ENCODE assay signal across 10 mouse cellular contexts in genomic region chr2:136885579-136885978, GRCm38 (mm10). TPM values are rescaled to one million over a fixed set of nuclear protein-coding genes. Genes with fewer than 3 reads are reported as not detected.
DNase-seq lines count a peak whose midpoint lies in the region; ATAC-seq lines count a peak whose summit lies in the region.
"Had no signal": no experiment of that assay in that cellular context is flagged by ENCODE, and none has a peak within 500 bp of the region (broad histone marks: within the 10 kb centered on the region; RNA-seq: fewer than 3 reads in every experiment).

Gene AL731706.2, minus strand, starts transcription at chr2:136885679.

- no peak for DNase-seq in kidney, postnatal 25 days
- no peak for DNase-seq in embryonic facial prominence, embryonic 11.5 days (ENCODE audit: low spot score)
- no peak for DNase-seq in urinary bladder, adult 18-20 months (ENCODE audit: low spot score in 2 of 2)
- DNase-seq in natural killer cell, adult 2 months (ENCODE audit: low spot score in 2 of 2) = no peak

- WGBS in kidney, embryonic 14.5 days = 93% methylated on average over 2 of the region's 2 CpGs
- WGBS in embryonic facial prominence, embryonic 11.5 days = 90% methylated on average over 2 of the region's 2 CpGs
- 90% methylated on average over 2 of the region's 2 CpGs for WGBS in heart, embryonic 16.5 days
- WGBS in macrophage (ENCODE audit: missing documents) = 89% methylated on average over 2 of the region's 2 CpGs

- no peaks in the 10 kb centered on the region for H3K9me3 ChIP-seq in kidney, embryonic 14.5 days (ENCODE audit: control insufficient read depth, low read length)
- H3K9me3 ChIP-seq in embryonic facial prominence, embryonic 11.5 days (replicated peaks; ENCODE audit: control insufficient read depth, low read length) = no peaks in the 10 kb centered on the region
- no peaks in the 10 kb centered on the region for H3K9me3 ChIP-seq in heart, embryonic 16.5 days (replicated peaks; ENCODE audit: control insufficient read depth, low read length)

- H3K36me3 ChIP-seq in kidney, embryonic 14.5 days (ENCODE audit: control insufficient read depth, insufficient read depth, low read length) = peaks cover 39% of the 10 kb centered on the region
- no peaks in the 10 kb centered on the region for H3K36me3 ChIP-seq in embryonic facial prominence, embryonic 11.5 days (replicated peaks; ENCODE audit: control insufficient read depth, insufficient read depth, low read depth, low read length)
- H3K36me3 ChIP-seq in heart, embryonic 16.5 days (ENCODE audit: control insufficient read depth, insufficient read depth) = peaks cover 27% of the 10 kb centered on the region
- H3K36me3 ChIP-seq in macrophage (ENCODE audit: inconsistent target) = peaks cover 32% of the 10 kb centered on the region

- H3K27ac ChIP-seq in kidney, embryonic 14.5 days (ENCODE audit: low read depth, low read length) = no peak within 1 kb of the TSS
- no peak within 1 kb of the TSS for H3K27ac ChIP-seq in embryonic facial prominence, embryonic 11.5 days (replicated peaks; ENCODE audit: low read depth, low read length)
- H3K27ac ChIP-seq in heart, embryonic 16.5 days (ENCODE audit: low read length) = no peak within 1 kb of the TSS
- H3K27ac ChIP-seq in macrophage = no peak within 1 kb of the TSS

- H3K27me3 ChIP-seq in kidney, embryonic 14.5 days (ENCODE audit: control insufficient read depth, insufficient read depth, low read length) = no peaks in the 10 kb centered on the region
- no peaks in the 10 kb centered on the region for H3K27me3 ChIP-seq in embryonic facial prominence, embryonic 11.5 days (ENCODE audit: control insufficient read depth, insufficient read depth, low read length)
- H3K27me3 ChIP-seq in heart, embryonic 16.5 days (ENCODE audit: control insufficient read depth, insufficient read depth, low read length) = no peaks in the 10 kb centered on the region
- H3K27me3 ChIP-seq: CH12.LX had no signal

- H3K79me2 ChIP-seq in macrophage (ENCODE audit: inconsistent target) = peaks cover 51% of the 10 kb centered on the region

- H3K4me3 ChIP-seq in kidney, embryonic 14.5 days (ENCODE audit: low read length) = no peak within 1 kb of the TSS
- no peak within 1 kb of the TSS for H3K4me3 ChIP-seq in embryonic facial prominence, embryonic 11.5 days (ENCODE audit: low read depth, low read length)
- no peak within 1 kb of the TSS for H3K4me3 ChIP-seq in heart, embryonic 16.5 days (ENCODE audit: low read length)
- H3K4me3 ChIP-seq in macrophage (ENCODE audit: inconsistent target) = no peak within 1 kb of the TSS

- no peak within 1 kb of the TSS for H3K4me2 ChIP-seq in kidney, embryonic 14.5 days (replicated peaks; ENCODE audit: low read depth, low read length)
- no peak within 1 kb of the TSS for H3K4me2 ChIP-seq in embryonic facial prominence, embryonic 11.5 days (ENCODE audit: low read depth, low read length)
- no peak within 1 kb of the TSS for H3K4me2 ChIP-seq in heart, embryonic 16.5 days (ENCODE audit: low read depth, low read length)

- H3K4me1 ChIP-seq in kidney, embryonic 14.5 days (ENCODE audit: control insufficient read depth, insufficient read depth, low read length) = no peaks in the 10 kb centered on the region
- no peaks in the 10 kb centered on the region for H3K4me1 ChIP-seq in embryonic facial prominence, embryonic 11.5 days (ENCODE audit: control insufficient read depth, insufficient read depth, low read length)
- H3K4me1 ChIP-seq in heart, embryonic 16.5 days (ENCODE audit: control insufficient read depth, insufficient read depth, low read length) = peaks cover 8% of the 10 kb centered on the region; the same call in 1 of the 2 replicates

- H3K9ac ChIP-seq in kidney, embryonic 14.5 days (ENCODE audit: low read depth, low read length) = no peak within 1 kb of the TSS
- no peak within 1 kb of the TSS for H3K9ac ChIP-seq in embryonic facial prominence, embryonic 11.5 days (replicated peaks; ENCODE audit: low read length)
- H3K9ac ChIP-seq in heart, embryonic 16.5 days (ENCODE audit: low read length) = no peak within 1 kb of the TSS

- ATAC-seq in kidney, embryonic 14.5 days (ENCODE audit: low FRiP score, low TSS enrichment) = no peak
- ATAC-seq in embryonic facial prominence, embryonic 11.5 days (replicated peaks; ENCODE audit: insufficient number of reproducible peaks, low FRiP score, low TSS enrichment, low read depth) = no peak
- ATAC-seq in heart, embryonic 16.5 days (replicated peaks; ENCODE audit: extremely low read depth, insufficient read depth, low FRiP score) = no peak
- no peak for ATAC-seq in cerebellum, adult (ENCODE audit: insufficient number of reproducible peaks, low FRiP score, low TSS enrichment)

RNA-seq across cellular contexts. Expression of gene AL731706.2, which starts in this region (rescaled TPM):
- 40.6 and 44.1 TPM in 2 replicates for polyA plus RNA-seq in kidney, embryonic 14.5 days (2014; fragmentation: Nextera tagmentation; extraction: Ambion mirVana)
- polyA plus RNA-seq in embryonic facial prominence, embryonic 11.5 days (2014; fragmentation: Nextera tagmentation; extraction: Ambion mirVana) = 25.1 and 35.8 TPM in 2 replicates
- 46.3 and 51.4 TPM in 2 replicates for polyA plus RNA-seq in heart, embryonic 16.5 days (2015; fragmentation: Nextera tagmentation; extraction: Ambion mirVana)
- not detected for total RNA-seq in macrophage (2018; cell fraction: chromatin; rRNA removed)
- 10 to 100 TPM in 9 of 26 experiments, 1 to 10 TPM in 3, not detected in 14; 8.4 to 28.2 (median 15.3) TPM for total RNA-seq in macrophage (2018; cell fraction: cytosol; rRNA removed)
- total RNA-seq in macrophage (2018; cell fraction: nucleus; rRNA removed) = not detected
- polyA plus RNA-seq in macrophage (2018) = 17.0 TPM in 1 of 3 replicates, not detected in the others
- total RNA-seq: common myeloid progenitor, adult 5-6 weeks had no signal
